Mouse (Mus musculus): ENCODE measurements around the gene Ralbp1. TPM values are rescaled to one million over a fixed set of nuclear protein-coding genes. Genes with fewer than 3 reads are reported as not detected.
A peak's percentile ranks its signal among the peaks of the same experiment; 100 is the strongest.

Ralbp1 gene
- total and polyA plus RNA-seq, 3 experiments: 53.2 to 69.6 TPM; not detected in 1

- Histone ChIP-seq H3K79me2 (ENCODE audit: control insufficient read depth, insufficient read depth, low read length, poor library complexity) (no peaks in the 10 kb centered on the region), H3K27ac (ENCODE audit: control insufficient read depth, low read depth, low read length) (no peak overlapping the region), H3K9ac (ENCODE audit: control insufficient read depth, low read depth, low read length, poor library complexity, severe bottlenecking) (no peak overlapping the region), H3K4me1 (ENCODE audit: control insufficient read depth in 1 of 2, insufficient read depth in 2 of 2, low read length in 2 of 2) (0 out of 4 replicates have a peak, but pooled peaks cover 0 to 3% of the 10 kb centered on the region in 2 experiments), H3K4me3 (ENCODE audit: control insufficient read depth in 1 of 2, insufficient read depth in 1 of 2, low read depth in 2 of 2, low read length in 2 of 2) (no peak overlapping the region), H3K27me3 (ENCODE audit: control insufficient read depth in 1 of 2, insufficient read depth in 2 of 2, low read length in 2 of 2) (no peaks in the 10 kb centered on the region), H3K36me3 (ENCODE audit: control insufficient read depth in 1 of 2, insufficient read depth in 2 of 2, low read length in 2 of 2) (peaks cover 0 to 2% of the 10 kb centered on the region in 2 experiments; a peak in 2 of 4 replicates), H3K9me3 (replicated peaks; ENCODE audit: insufficient read depth, low read length) (no peaks in the 10 kb centered on the region)
- no peak for DNase-seq (ENCODE audit: low read depth, low spot score)
- TF ChIP-seq MAX (IDR thresholded peaks at IDR 0.05; ENCODE audit: low read length) (no peak), TCF12 (IDR thresholded peaks at IDR 0.05; ENCODE audit: low read depth, low read length) (no peak), ZKSCAN1 (IDR thresholded peaks at IDR 0.05; ENCODE audit: low read depth, low read length) (no peak), TAL1 (IDR thresholded peaks at IDR 0.05; ENCODE audit: low read length) (no peak), NELFE (IDR thresholded peaks at IDR 0.05; ENCODE audit: low read depth, low read length) (no peak), CHD2 (IDR thresholded peaks at IDR 0.05; ENCODE audit: low read length) (no peak), BHLHE40 (IDR thresholded peaks at IDR 0.05; ENCODE audit: borderline replicate concordance, low read depth, low read length) (no peak), POLR2AphosphoS5 (IDR thresholded peaks at IDR 0.05; ENCODE audit: borderline replicate concordance, low read depth, low read length) (no peak), CTCF (IDR thresholded peaks at IDR 0.05 in 2 of 3, conservative IDR thresholded peaks at IDR 0.05 in 1 of 3; ENCODE audit: control insufficient read depth in 1 of 3, insufficient read depth in 1 of 3, low read depth in 2 of 3, low read length in 3 of 3, poor library complexity in 1 of 3, severe bottlenecking in 1 of 3) (no peak), SIN3A (IDR thresholded peaks at IDR 0.05; ENCODE audit: low read length) (no peak), SMC3 (IDR thresholded peaks at IDR 0.05; ENCODE audit: low read depth, low read length) (no peak), E2F4 (IDR thresholded peaks at IDR 0.05; ENCODE audit: borderline replicate concordance, low read depth, low read length) (no peak), CHD1 (IDR thresholded peaks at IDR 0.05; ENCODE audit: low read depth, low read length) (no peak), GATA1 (IDR thresholded peaks at IDR 0.05; ENCODE audit: low read depth, low read length) (no peak), ZNF384 (IDR thresholded peaks at IDR 0.05; ENCODE audit: low read depth, low read length) (no peak), MAFK (IDR thresholded peaks at IDR 0.05; ENCODE audit: borderline replicate concordance, low read depth, low read length) (no peak)
These were observed 22.7 kb upstream of the Ralbp1 start for GRCm38 (mm10) chr17:65908270-65908669.

- 0 out of 4 replicates have a peak, but pooled peaks cover 0 to 3% of the 10 kb centered on the region in 2 experiments for H3K4me1 ChIP-seq (ENCODE audit: control insufficient read depth in 1 of 2, insufficient read depth in 2 of 2, low read length in 2 of 2)
- H3K9ac ChIP-seq (ENCODE audit: control insufficient read depth, low read depth, low read length, poor library complexity, severe bottlenecking): no peak overlapping the region
- H3K9me3 ChIP-seq (replicated peaks; ENCODE audit: insufficient read depth, low read length): no peaks in the 10 kb centered on the region
- DNase-seq (ENCODE audit: low read depth, low spot score): no peak
- H3K79me2 ChIP-seq (ENCODE audit: control insufficient read depth, insufficient read depth, low read length, poor library complexity): no peaks in the 10 kb centered on the region
- H3K27me3 ChIP-seq (ENCODE audit: control insufficient read depth in 1 of 2, insufficient read depth in 2 of 2, low read length in 2 of 2): no peaks in the 10 kb centered on the region
- no peak overlapping the region for H3K27ac ChIP-seq (ENCODE audit: control insufficient read depth, low read depth, low read length)
- no peak overlapping the region for H3K4me3 ChIP-seq (ENCODE audit: control insufficient read depth in 1 of 2, insufficient read depth in 1 of 2, low read depth in 2 of 2, low read length in 2 of 2)
- TF ChIP-seq USF1 (IDR thresholded peaks at IDR 0.05; ENCODE audit: low read depth, low read length): peak; percentile 69
- no peak for TF ChIP-seq NELFE (IDR thresholded peaks at IDR 0.05; ENCODE audit: low read depth, low read length)
- no peaks in the 10 kb centered on the region; a peak in 1 of 4 replicates for H3K36me3 ChIP-seq (ENCODE audit: control insufficient read depth in 1 of 2, insufficient read depth in 2 of 2, low read length in 2 of 2)
These were observed 21.4 kb upstream of the Ralbp1 start for GRCm38 (mm10) chr17:65906895-65907401.
